Mouse (Mus musculus) spleen, embryonic (tissue): ENCODE results near the gene Spin1.

Source experiments
- CTCF ChIA-PET: fragments of 350-600 bp; sonication (Branson Sonifier 250); formaldehyde crosslinking; loops from one replicate; lab custom pipeline; 2022; lab: Charles Lee

Gene Spin1

GRCm38 (mm10) chr13:51094323-51095195 lies 6.1 kb upstream of the Spin1 start:
- CTCF ChIA-PET, result no interaction called here

- CTCF ChIA-PET, result no interaction called here
These were observed 5.4 kb upstream of the Spin1 start for GRCm38 (mm10) chr13:51095196-51095715.

GRCm38 (mm10) chr13:51096644-51097043 lies 4.0 kb upstream of the Spin1 start:
- CTCF ChIA-PET, result interaction anchor here (0.7 kb wide), 2 partner anchors 263 to 295 kb away, joined by 3 to 17 read pairs; no protein-coding TSS in a partner anchor

- CTCF ChIA-PET, result no interaction called here
These were observed 984 bp upstream of the Spin1 start for GRCm38 (mm10) chr13:51099560-51100232.

GRCm38 (mm10) chr13:51101016-51101776 lies 516 bp downstream of the Spin1 start:
- CTCF ChIA-PET, result interaction anchor here (0.8 kb wide), 1 partner anchor 29 kb away, joined by 5 read pairs; no protein-coding TSS in a partner anchor

GRCm38 (mm10) chr13:51101777-51102132 lies 1.1 kb downstream of the Spin1 start:
- CTCF ChIA-PET, result interaction anchor here (0.6 to 0.8 kb wide), 2 partner anchors 30 to 924 kb away, joined by 3 to 5 read pairs; no protein-coding TSS in a partner anchor

GRCm38 (mm10) chr13:51103111-51103725 lies 2.5 kb downstream of the Spin1 start:
- CTCF ChIA-PET, result interaction anchor here (0.6 kb wide), 1 partner anchor 266 kb away, joined by 3 read pairs; no protein-coding TSS in a partner anchor

- CTCF ChIA-PET, result interaction anchor here (0.7 kb wide), 1 partner anchor 984 kb away, joined by 7 read pairs; no protein-coding TSS in a partner anchor
These were observed 3.4 kb downstream of the Spin1 start for GRCm38 (mm10) chr13:51103861-51104650.

- CTCF ChIA-PET, result interaction anchor here (0.7 kb wide), 2 partner anchors 16 to 28 kb away, joined by 4 read pairs; no protein-coding TSS in a partner anchor
These were observed 5.4 kb downstream of the Spin1 start for GRCm38 (mm10) chr13:51105861-51106655.

- CTCF ChIA-PET, result no interaction called here
These were observed 6.1 kb downstream of the Spin1 start for GRCm38 (mm10) chr13:51106816-51107215.

GRCm38 (mm10) chr13:51109517-51109916 lies 8.8 kb downstream of the Spin1 start:
- CTCF ChIA-PET, result no interaction called here

- CTCF ChIA-PET, result interaction anchor here (0.6 kb wide), 1 partner anchor 191 kb away, joined by 16 read pairs; no protein-coding TSS in a partner anchor
These were observed 13.7 kb downstream of the Spin1 start for GRCm38 (mm10) chr13:51114398-51114797.

GRCm38 (mm10) chr13:51115762-51116161 lies 15.1 kb downstream of the Spin1 start:
- CTCF ChIA-PET, result no interaction called here

- CTCF ChIA-PET, result no interaction called here
These were observed 20.1 kb downstream of the Spin1 start for GRCm38 (mm10) chr13:51120734-51121133.

- CTCF ChIA-PET, result no interaction called here
These were observed 21.3 kb downstream of the Spin1 start for GRCm38 (mm10) chr13:51121966-51122365.

- CTCF ChIA-PET, result no interaction called here
These were observed 22.1 kb downstream of the Spin1 start for GRCm38 (mm10) chr13:51122771-51123170.

GRCm38 (mm10) chr13:51125357-51125756 lies 24.7 kb downstream of the Spin1 start:
- CTCF ChIA-PET, result no interaction called here

GRCm38 (mm10) chr13:51127906-51128305 lies 27.2 kb downstream of the Spin1 start:
- CTCF ChIA-PET, result interaction anchor here (0.9 kb wide), 1 partner anchor 20 kb away, joined by 9 read pairs; no protein-coding TSS in a partner anchor

GRCm38 (mm10) chr13:51128417-51128816 lies 27.7 kb downstream of the Spin1 start:
- CTCF ChIA-PET, result no interaction called here
